Mouse (Mus musculus): ENCODE results near the gene Abcb6. TPM values are rescaled to one million over a fixed set of nuclear protein-coding genes. Genes with fewer than 3 reads are reported as not detected.

Gene Abcb6
- total and polyA plus RNA-seq, 2 experiments from 2014 or later: 40.4 to 52.0 TPM

GRCm38 (mm10) chr1:75140601-75141190, 39.5 kb downstream of the Abcb6 start:
- H3K9ac ChIP-seq (replicated peaks; ENCODE audit: low read length): peak overlapping the region; percentile 96
- no peaks in the 10 kb centered on the region for H3K27me3 ChIP-seq (ENCODE audit: insufficient read depth, low read length)
- H3K4me3 ChIP-seq (ENCODE audit: low read length): peak overlapping the region; percentile 91
- peak overlapping the region; percentile 98; the same call in 1 of the 2 replicates for H3K27ac ChIP-seq
- H3K4me2 ChIP-seq (ENCODE audit: low read depth, low read length): peak overlapping the region; percentile 97
- peaks cover 39% of the 10 kb centered on the region for H3K36me3 ChIP-seq (ENCODE audit: insufficient read depth, low read length)
- WGBS: 59% methylated on average over 4 of the region's 4 CpGs
- no peak for DNase-seq (ENCODE audit: low spot score)
- ATAC-seq: no peak
- peaks cover 13% of the 10 kb centered on the region for H3K4me1 ChIP-seq (ENCODE audit: insufficient read depth, low read length)
- no peak for TF ChIP-seq CTCF (IDR thresholded peaks at IDR 0.05; ENCODE audit: low read depth)
- H3K9me3 ChIP-seq (ENCODE audit: low read length): no peaks in the 10 kb centered on the region

GRCm38 (mm10) chr1:75138448-75138847, 41.7 kb downstream of the Abcb6 start:
- Histone ChIP-seq H3K4me3 (ENCODE audit: low read length) (no peak overlapping the region), H3K4me2 (ENCODE audit: low read depth, low read length) (no peak overlapping the region), H3K27me3 (ENCODE audit: insufficient read depth, low read length) (no peaks in the 10 kb centered on the region), H3K36me3 (ENCODE audit: insufficient read depth, low read length) (peaks cover 35% of the 10 kb centered on the region), H3K9ac (replicated peaks; ENCODE audit: low read length) (no peak overlapping the region), H3K9me3 (ENCODE audit: low read length) (no peaks in the 10 kb centered on the region), H3K4me1 (ENCODE audit: insufficient read depth, low read length) (peaks cover 8% of the 10 kb centered on the region), H3K27ac (no peak overlapping the region)
- DNase-seq (ENCODE audit: low spot score) (no peak), ATAC-seq (no peak)
- no peak for TF ChIP-seq CTCF (IDR thresholded peaks at IDR 0.05; ENCODE audit: low read depth)
- WGBS: 91% methylated on average over 2 of the region's 2 CpGs

GRCm38 (mm10) chr1:75136730-75137129, 43.5 kb downstream of the Abcb6 start:
- ATAC-seq: no peak
- H3K36me3 ChIP-seq (ENCODE audit: insufficient read depth, low read length): peaks cover 35% of the 10 kb centered on the region
- H3K9ac ChIP-seq (replicated peaks; ENCODE audit: low read length): no peak overlapping the region
- no peaks in the 10 kb centered on the region for H3K9me3 ChIP-seq (ENCODE audit: low read length)
- no peak overlapping the region for H3K27ac ChIP-seq
- no peaks in the 10 kb centered on the region for H3K27me3 ChIP-seq (ENCODE audit: insufficient read depth, low read length)
- no peak overlapping the region for H3K4me3 ChIP-seq (ENCODE audit: low read length)
- H3K4me2 ChIP-seq (ENCODE audit: low read depth, low read length): no peak overlapping the region
- no peak for DNase-seq (ENCODE audit: low spot score)
- no peak for TF ChIP-seq CTCF (IDR thresholded peaks at IDR 0.05; ENCODE audit: low read depth)
- 85% methylated on average over 3 of the region's 3 CpGs for WGBS
- H3K4me1 ChIP-seq (ENCODE audit: insufficient read depth, low read length): peaks cover 8% of the 10 kb centered on the region

- Histone ChIP-seq H3K4me2 (ENCODE audit: low read depth, low read length) (no peak overlapping the region), H3K9me3 (ENCODE audit: low read length) (no peaks in the 10 kb centered on the region), H3K36me3 (ENCODE audit: insufficient read depth, low read length) (peaks cover 35% of the 10 kb centered on the region), H3K4me3 (ENCODE audit: low read length) (no peak overlapping the region), H3K27me3 (ENCODE audit: insufficient read depth, low read length) (no peaks in the 10 kb centered on the region), H3K9ac (replicated peaks; ENCODE audit: low read length) (no peak overlapping the region), H3K4me1 (ENCODE audit: insufficient read depth, low read length) (peaks cover 8% of the 10 kb centered on the region), H3K27ac (no peak overlapping the region)
- ATAC-seq: no peak
- TF ChIP-seq CTCF (IDR thresholded peaks at IDR 0.05; ENCODE audit: low read depth): no peak
- 88% methylated on average over 6 of the region's 6 CpGs for WGBS
- no peak for DNase-seq (ENCODE audit: low spot score)
These were observed 43.9 kb downstream of the Abcb6 start for GRCm38 (mm10) chr1:75136293-75136692.

- H3K9me3 ChIP-seq (ENCODE audit: low read length): no peaks in the 10 kb centered on the region
- no peaks in the 10 kb centered on the region for H3K4me1 ChIP-seq (ENCODE audit: insufficient read depth, low read length)
- no peak for TF ChIP-seq CTCF (IDR thresholded peaks at IDR 0.05; ENCODE audit: low read depth)
- peaks cover 27% of the 10 kb centered on the region for H3K36me3 ChIP-seq (ENCODE audit: insufficient read depth, low read length)
- ATAC-seq: no peak
- no peak for DNase-seq (ENCODE audit: low spot score)
- no peak within 1 kb of the TSS for H3K27ac ChIP-seq
- no peak within 1 kb of the TSS for H3K4me2 ChIP-seq (ENCODE audit: low read depth, low read length)
- no peaks in the 10 kb centered on the region for H3K27me3 ChIP-seq (ENCODE audit: insufficient read depth, low read length)
- no peak within 1 kb of the TSS for H3K9ac ChIP-seq (replicated peaks; ENCODE audit: low read length)
- H3K4me3 ChIP-seq (ENCODE audit: low read length): no peak within 1 kb of the TSS
- 72% methylated on average over 12 of the region's 12 CpGs for WGBS
These were observed 46.6 kb downstream of the Abcb6 start, which contains the start of gene Slc23a3 for GRCm38 (mm10) chr1:75133421-75134207. Gene Slc23a3, minus strand, starts transcription at chr1:75133890.

- H3K9me3 ChIP-seq (ENCODE audit: low read length): no peaks in the 10 kb centered on the region
- no peak overlapping the region for H3K4me3 ChIP-seq (ENCODE audit: low read length)
- no peak overlapping the region for H3K4me2 ChIP-seq (ENCODE audit: low read depth, low read length)
- TF ChIP-seq CTCF (IDR thresholded peaks at IDR 0.05; ENCODE audit: low read depth): no peak
- H3K27me3 ChIP-seq (ENCODE audit: insufficient read depth, low read length): no peaks in the 10 kb centered on the region
- no peaks in the 10 kb centered on the region for H3K36me3 ChIP-seq (ENCODE audit: insufficient read depth, low read length)
- DNase-seq (ENCODE audit: low spot score) (no peak), ATAC-seq (no peak)
- 81% methylated on average over 3 of the region's 3 CpGs for WGBS
- no peak overlapping the region for H3K27ac ChIP-seq
- H3K9ac ChIP-seq (replicated peaks; ENCODE audit: low read length): no peak overlapping the region
- H3K4me1 ChIP-seq (ENCODE audit: insufficient read depth, low read length): no peaks in the 10 kb centered on the region; the same call in 1 of the 2 replicates
These were observed 51.6 kb downstream of the Abcb6 start for GRCm38 (mm10) chr1:75128641-75129040.
